Mouse (Mus musculus): Measurements from ENCODE around the gene Zfp207. TPM values are rescaled to one million over a fixed set of nuclear protein-coding genes. Genes with fewer than 3 reads are reported as not detected.

Gene Zfp207
- polyA plus RNA-seq, 2 experiments, result 79.3 to 106 TPM

DNA sequence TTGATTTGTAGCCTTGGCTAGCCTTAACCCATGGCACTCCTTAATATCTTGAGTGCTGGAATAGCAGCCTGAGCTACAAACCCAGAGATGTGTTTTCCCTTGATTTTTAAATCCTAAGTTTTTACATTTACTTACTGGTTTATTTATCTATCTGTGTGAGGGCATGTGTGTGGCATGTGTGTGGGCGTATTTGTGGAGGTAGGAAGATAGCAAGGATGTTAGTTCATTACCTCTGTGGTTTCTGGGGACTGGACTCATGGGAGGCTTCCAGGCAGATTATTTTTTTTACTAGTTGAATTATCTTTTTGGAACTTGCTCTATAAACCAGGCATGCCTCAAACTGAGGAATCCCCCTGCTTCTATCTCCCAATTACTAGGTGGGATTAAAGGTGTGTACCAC is 70.1 kb downstream of the Zfp207 start:
- ATAC-seq (ENCODE audit: insufficient read depth) (no peak), DNase-seq (ENCODE audit: low read depth in 3 of 3, low spot score in 3 of 3) (no peak)
- no peaks in the 10 kb centered on the region for H3K4me1 ChIP-seq (replicated peaks; ENCODE audit: control insufficient read depth in 2 of 2, insufficient read depth in 2 of 2, low read length in 1 of 2)
- H3K27ac ChIP-seq, result no peak overlapping the region
- TF ChIP-seq CTCF (IDR thresholded peaks at IDR 0.05; ENCODE audit: low read depth), result no peak
- TF ChIP-seq EP300 (IDR thresholded peaks at IDR 0.05; ENCODE audit: low read depth), result no peak
- H3K9ac ChIP-seq (replicated peaks), result no peak overlapping the region
- no peak overlapping the region for H3K4me3 ChIP-seq (ENCODE audit: insufficient read depth in 1 of 2, low read depth in 2 of 2, low read length in 2 of 2)
- H3K9me3 ChIP-seq (ENCODE audit: control insufficient read depth, low read length), result no peaks in the 10 kb centered on the region
- H3K36me3 ChIP-seq (replicated peaks; ENCODE audit: control insufficient read depth, insufficient read depth, low read depth), result peaks cover 50% of the 10 kb centered on the region
- no peak overlapping the region for H3K4me2 ChIP-seq (ENCODE audit: low read depth)
- H3K27me3 ChIP-seq (ENCODE audit: control insufficient read depth, insufficient read depth, low read length), result no peaks in the 10 kb centered on the region
- 61% methylated on average over 1 of the region's 1 CpGs for WGBS (ENCODE audit: insufficient replicate concordance)

Other genes with a start within 250 kb of the Zfp207 start
- 6.1 and 7.5 TPM in 2 replicates for gene Tefm, start 241.1 kb upstream of the Zfp207 start, polyA plus RNA-seq (2012; rRNA removed)
- 12.5 and 14.2 TPM in 2 replicates for gene Tefm, start 241.1 kb upstream of the Zfp207 start, polyA plus RNA-seq (2014; fragmentation: Nextera tagmentation; extraction: Ambion mirVana)
- gene Adap2, start 229.2 kb upstream of the Zfp207 start, polyA plus RNA-seq (2012; rRNA removed), result 1.5 and 2.4 TPM in 2 replicates
- gene Adap2, start 229.2 kb upstream of the Zfp207 start, polyA plus RNA-seq (2014; fragmentation: Nextera tagmentation; extraction: Ambion mirVana), result 3.9 and 4.7 TPM in 2 replicates
- gene Rnf135, start 199.4 kb upstream of the Zfp207 start, polyA plus RNA-seq (2012; rRNA removed), result 1.7 and 2.2 TPM in 2 replicates
- 2.5 and 3.4 TPM in 2 replicates for gene Rnf135, start 199.4 kb upstream of the Zfp207 start, polyA plus RNA-seq (2014; fragmentation: Nextera tagmentation; extraction: Ambion mirVana)
- gene Rhot1, start 174.3 kb upstream of the Zfp207 start, polyA plus RNA-seq (2012; rRNA removed), result 8.3 and 11.6 TPM in 2 replicates
- gene Rhot1, start 174.3 kb upstream of the Zfp207 start, polyA plus RNA-seq (2014; fragmentation: Nextera tagmentation; extraction: Ambion mirVana), result 21.6 and 25.6 TPM in 2 replicates
- gene Rhbdl3, start 82.4 kb upstream of the Zfp207 start, polyA plus RNA-seq (2012; rRNA removed), result 0.04 and 0.09 TPM in 2 replicates
- 0.03 TPM in 1 of 2 replicates, not detected in the other for gene Rhbdl3, start 82.4 kb upstream of the Zfp207 start, polyA plus RNA-seq (2014; fragmentation: Nextera tagmentation; extraction: Ambion mirVana)
- gene 5730455P16Rik, start 5.2 kb upstream of the Zfp207 start, polyA plus RNA-seq (2012; rRNA removed), result 1.6 and 2.4 TPM in 2 replicates
- gene 5730455P16Rik, start 5.2 kb upstream of the Zfp207 start, polyA plus RNA-seq (2014; fragmentation: Nextera tagmentation; extraction: Ambion mirVana), result 5.0 and 5.1 TPM in 2 replicates
- 35.6 and 56.8 TPM in 2 replicates for gene Psmd11, start 45.3 kb downstream of the Zfp207 start, polyA plus RNA-seq (2012; rRNA removed)
- gene Psmd11, start 45.3 kb downstream of the Zfp207 start, polyA plus RNA-seq (2014; fragmentation: Nextera tagmentation; extraction: Ambion mirVana), result 152 and 155 TPM in 2 replicates
- 0.64 and 0.74 TPM in 2 replicates for gene Cdk5r1, start 93.7 kb downstream of the Zfp207 start, polyA plus RNA-seq (2012; rRNA removed)
- 0.17 and 0.37 TPM in 2 replicates for gene Cdk5r1, start 93.7 kb downstream of the Zfp207 start, polyA plus RNA-seq (2014; fragmentation: Nextera tagmentation; extraction: Ambion mirVana)

Measured in liver, embryonic 14.5 days (tissue).